Mouse (Mus musculus): ENCODE measurements around the gene Nsl1.
A peak's percentile ranks its signal among the peaks of the same experiment; 100 is the strongest.

Gene Nsl1

DNA sequence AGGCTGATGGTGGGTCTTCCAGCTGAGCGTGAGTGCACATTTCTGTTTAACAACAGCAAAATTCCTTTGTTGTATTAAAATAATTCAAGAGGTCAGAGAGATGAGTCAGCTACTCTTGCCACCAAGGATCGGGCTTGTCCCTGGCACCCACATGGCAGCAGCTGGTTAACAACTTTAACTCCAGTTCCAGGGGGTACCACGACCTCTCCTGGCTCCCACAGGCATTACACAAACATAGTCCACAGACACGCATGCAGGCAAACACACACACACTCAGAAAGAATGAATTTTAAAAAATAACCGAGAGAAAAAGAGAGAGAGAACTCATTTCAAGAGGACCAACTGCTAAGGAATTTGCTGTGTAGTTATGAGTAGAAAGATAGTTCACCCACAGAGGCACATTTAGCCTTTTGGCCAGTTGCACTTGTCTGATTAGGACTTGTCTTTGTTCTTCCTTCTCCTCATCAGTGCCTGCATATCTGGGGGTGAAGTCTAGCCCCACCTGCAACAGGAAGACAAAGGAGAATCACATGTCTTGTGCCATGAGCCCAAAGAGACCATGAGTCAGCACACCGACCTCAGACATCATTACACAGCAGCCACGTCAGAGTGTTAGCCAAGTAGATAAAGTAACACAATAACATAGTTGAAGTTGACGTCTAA is 7.8 kb upstream of the Nsl1 start:
- no peak for DNase-seq

DNA sequence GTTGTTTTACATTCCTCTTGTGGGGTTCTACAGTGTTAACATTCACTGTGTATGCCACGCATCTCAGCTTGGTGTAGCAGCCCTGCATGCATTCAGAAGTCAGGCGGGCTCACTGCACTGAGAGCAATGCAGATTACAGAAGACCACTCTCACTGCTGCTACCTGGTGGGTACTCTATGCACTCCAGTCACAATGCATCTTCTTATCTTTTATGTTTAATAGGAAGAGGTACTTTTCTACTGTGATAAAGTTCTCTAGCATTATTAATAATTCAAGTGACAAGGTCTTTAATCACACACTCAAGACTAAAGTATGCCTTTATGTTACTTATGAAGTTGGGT is 7.3 kb upstream of the Nsl1 start:
- no peak for DNase-seq

DNA sequence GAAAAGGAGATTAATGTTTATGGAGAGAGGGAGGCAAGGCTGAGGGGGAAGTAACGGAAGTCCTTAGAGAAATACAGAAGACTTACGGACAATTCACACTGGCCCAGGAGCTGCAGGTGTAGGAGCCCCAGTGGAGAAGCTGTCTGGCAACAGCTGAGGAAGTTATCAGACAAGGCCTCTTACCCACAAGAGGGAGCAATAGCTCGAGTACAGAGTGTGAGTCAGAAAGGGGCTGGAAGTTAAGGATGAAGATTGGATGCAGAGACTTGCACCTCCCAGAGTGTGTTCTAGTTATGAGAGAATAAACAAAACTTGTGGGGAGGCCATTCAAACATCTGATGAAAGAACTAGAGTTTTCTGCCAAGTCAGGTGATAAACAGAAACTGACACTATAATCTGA is 5.4 kb upstream of the Nsl1 start:
- no peak for DNase-seq

DNA sequence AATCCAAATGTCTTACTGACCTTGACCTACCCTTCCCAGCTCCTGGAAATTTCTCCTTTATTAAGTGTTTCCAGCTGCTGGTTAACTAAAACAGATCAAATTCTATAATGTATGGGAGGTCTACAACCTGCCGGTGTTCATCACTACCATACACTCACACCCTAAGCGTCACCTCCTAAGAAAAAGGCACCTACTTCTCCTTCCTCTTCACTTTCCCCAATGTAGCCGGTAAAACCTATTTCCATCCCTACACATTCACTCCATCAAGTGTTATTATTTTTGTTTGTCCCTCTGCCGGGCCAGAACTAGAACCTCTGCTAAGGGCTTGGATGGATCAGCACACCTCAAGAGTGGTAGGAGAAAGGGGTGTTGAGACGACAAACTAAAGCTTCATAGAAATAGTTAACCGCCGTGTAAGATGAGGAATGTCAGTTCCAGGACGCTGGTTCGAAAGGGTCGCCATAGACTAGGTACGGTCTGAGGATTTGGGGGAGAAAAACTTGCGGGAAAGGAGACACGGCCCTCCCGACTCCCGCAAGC is 501 bp upstream of the Nsl1 start:
- DNase-seq = no peak

DNA sequence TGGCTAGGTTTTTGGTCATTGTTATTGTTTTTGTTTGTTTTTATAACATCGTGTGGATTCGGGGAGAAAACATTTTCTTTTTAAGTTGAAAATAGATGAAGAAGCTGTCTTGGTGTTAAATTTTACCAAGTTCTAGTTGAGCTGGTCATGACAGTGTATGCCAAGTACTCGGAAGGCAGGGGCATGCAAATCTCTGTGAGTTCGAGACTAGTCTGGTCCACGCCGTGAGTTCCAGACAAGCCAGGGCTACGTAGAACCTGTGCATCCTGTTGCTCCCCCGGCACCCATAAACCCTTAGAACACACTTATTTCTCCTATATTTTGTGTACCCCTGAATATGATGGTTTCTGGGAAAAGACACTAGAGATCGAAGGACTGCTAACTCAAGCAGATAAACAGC is 888 bp downstream of the Nsl1 start:
- DNase-seq = no peak

DNA sequence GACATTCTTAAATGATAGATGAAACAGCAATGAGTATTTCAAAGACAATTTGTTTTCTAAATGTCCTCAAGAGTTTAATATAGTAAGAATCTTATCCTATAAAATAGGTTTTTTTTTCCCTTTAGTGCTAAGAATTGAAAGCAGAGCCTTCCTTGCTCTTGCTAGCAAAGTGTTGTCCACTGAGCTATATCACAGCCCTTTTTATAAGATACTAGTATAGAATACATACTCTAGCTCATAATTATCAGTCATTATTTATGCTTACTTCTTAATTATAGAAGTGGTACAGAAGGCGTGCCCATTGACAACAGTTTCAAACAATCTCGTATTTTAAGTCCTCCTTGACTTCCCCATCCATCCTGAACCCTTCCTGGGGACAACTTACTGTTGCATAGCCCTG is 1.7 kb downstream of the Nsl1 start:
- DNase-seq = no peak

DNA sequence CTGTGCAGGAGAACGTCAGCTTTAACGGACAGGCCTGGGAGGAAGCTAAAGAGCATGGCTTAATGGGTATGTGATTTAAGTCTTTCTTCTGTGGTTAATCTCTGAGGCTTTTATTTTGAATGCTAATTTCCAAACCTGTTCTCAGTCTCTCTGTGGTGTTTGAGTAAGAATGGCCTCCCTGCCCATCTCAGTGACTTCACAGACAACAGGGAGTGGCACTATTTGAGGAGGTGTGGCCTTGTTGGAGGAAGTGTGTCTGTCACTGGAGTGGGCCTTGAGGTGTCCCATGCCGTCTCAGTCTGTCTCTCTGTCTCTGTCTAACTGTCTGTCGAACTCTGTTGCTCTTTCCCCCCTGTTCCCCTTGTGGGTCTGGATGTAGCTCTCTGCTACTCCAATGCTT is 2.4 kb downstream of the Nsl1 start:
- DNase-seq = no peak

DNA sequence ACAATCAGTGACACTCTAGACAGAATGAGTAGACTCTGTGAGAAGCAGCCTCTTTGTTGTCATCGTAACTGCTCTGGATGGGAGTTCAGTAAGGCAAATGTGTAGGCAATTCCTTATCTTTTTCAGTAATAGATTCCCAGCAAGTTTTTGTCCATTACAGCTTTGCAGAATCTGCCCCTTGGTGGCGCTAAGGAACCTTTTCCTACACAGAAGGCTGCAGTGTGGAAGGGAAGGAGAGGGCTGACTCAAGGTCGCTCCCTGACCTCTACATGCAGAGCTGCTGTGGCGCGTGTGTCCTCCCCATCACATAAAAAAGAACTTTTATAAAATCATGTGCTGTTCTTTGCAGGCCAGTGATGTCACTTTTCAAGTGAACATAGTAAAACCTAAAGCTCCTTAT is 5.6 kb downstream of the Nsl1 start:
- no peak for DNase-seq

DNA sequence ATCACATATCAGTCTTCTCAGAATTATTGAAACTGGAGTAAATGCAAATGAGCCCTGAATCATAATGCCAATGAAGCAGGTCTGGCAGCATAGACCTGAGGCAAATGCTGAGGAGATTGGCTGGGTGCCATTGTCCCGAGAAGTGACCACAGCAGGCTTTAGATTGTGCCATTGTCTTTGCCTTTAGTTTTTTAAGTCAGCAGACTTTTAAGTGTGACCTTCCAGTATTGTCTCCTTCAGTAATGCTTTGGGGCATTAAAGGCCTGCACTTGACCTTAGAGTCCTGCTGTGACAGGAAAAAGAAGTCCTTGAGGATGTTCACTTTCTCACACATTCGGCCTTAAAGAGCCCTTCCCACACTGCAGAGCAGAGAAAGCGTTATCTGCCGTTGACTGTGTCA is 7.4 kb downstream of the Nsl1 start:
- DNase-seq = no peak

DNA sequence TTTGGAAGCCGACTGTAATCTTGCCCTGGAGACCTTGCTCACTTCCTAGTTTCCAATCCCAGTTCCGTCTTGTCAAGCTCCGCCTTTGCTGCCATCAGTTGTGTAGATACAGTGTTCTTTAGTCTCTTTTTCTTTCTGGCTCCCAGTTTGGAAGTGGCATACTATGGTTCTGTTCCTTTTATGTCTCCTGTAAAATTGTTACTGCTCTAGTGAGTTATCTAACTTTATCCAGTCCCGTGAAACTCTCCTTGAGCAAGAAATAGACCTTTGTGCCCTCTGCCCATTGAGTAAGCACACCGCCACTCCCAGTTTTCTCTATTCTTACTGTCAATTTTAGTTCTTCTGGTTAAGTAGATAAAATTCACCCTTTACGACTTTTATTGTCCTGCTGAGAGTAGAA is 8.8 kb downstream of the Nsl1 start:
- DNase-seq = no peak

DNA sequence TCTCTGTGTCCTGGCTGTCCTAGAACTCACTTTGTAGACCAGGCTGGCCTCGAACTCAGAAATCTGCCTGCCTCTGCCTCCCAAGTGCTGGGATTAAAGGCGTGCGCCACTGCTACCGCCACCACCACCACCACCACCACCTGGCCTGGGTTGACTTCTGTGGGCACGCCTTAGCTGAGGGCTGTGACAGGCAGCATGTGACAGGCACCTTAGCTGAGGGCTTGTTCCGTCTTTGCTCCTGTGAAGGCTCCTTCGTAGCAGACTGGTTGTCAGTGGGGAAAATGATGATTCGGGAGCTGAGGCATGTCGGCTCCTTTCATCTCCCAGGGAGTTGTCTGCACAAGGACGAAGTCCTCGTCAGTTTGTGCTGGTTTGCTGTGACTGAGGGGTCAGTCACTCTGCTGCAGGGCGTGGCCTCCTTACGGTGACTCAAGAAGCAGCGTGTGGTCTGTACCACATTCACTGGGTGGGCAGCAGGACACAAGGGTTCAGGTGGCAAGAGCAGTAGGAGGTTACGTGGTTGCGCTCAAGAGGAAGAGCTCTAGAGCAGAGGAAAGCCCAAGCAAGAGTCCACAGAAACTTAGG is 9.6 kb downstream of the Nsl1 start:
- DNase-seq = no peak

DNA sequence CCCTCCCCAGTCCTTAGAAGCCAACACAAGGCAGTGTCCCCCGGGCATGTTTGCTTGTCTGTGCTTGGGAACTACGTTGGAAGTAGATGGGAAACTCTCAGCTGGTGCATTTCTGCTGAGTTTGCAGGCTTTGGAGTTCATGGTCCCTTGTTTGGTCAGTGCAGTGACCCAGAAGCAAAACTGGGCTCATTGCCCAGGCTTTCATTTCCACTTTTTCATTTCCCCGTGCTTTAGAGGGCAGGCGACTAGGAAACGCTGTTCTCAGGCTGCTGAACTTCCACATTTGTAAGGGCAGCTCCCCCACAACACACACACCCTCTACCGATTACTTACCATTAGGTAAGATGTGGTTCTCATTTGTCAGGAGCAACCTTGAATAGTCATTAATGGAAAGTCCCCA is 10.2 kb downstream of the Nsl1 start:
- DNase-seq = peak; percentile 98

DNA sequence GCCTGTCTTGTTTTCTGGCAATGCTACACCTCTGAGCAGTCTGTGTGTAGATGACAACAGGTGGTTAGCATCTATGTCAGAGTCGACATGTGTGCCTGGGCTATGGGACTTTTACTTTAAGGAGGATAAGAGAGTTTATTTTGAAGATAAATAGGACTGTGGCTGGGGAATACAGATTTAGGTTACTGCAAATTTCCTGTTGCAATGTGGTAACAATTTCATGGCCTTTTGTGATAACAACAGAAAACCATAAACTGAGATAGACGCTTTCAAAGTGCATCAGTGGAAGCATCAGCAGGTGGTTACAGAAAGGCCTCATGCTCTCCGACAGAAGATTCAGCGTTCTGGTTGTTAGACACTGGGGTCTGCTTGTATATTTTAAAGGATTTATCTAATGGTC is 10.7 kb downstream of the Nsl1 start:
- DNase-seq = no peak

DNA sequence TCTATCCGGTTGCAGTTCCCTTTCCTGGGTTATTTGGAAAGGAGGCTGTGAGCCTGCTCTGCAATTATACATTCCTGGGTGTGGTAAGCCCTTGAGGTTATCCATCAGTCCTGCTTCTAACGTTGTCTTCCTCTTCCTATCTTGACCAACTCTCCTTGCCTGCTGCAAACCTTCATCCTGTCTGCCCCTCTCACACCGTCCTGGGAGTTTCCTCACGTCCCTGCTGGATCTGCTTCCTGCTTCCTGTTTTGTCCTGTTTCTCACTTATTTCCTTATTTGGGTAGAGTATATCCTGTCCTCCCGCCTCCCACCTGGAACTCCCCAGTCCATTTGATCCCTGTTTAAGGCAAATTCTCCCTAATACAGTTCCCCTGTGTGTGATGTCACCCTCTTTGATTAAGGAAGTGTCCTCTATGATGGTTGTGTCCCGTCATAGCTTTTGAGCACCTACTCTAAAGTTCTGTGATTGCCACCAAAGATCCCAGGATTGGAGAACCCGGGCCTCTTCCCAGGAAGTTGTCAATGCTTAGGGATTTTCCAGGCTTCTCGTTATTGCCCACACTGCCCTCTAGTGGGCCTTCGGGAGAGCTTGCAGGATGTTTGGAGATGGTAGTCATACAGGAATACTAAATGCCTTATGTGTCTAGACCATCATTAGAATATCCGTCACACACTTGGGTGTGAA is 12.5 kb downstream of the Nsl1 start:
- DNase-seq = peak; percentile 97

DNA sequence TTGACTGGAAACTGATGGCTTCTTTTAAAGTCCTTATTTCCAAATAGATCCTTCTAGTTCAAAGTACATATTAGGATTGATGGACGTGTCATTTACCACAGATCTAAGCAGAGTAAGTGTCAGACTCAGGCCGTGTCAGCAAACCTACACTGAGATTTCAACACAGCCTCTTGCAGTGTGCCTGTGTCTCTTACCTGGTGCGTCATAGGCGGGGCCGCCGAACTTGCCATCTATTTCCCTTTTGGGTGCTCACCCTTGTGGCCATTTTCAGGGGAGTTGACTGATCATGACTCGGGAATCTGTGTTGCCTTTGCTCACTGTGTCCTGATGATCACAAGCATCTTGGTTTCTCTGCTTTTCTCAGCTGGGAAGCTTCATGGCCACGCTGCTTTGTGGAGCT is 20.4 kb downstream of the Nsl1 start:
- DNase-seq = no peak

DNA sequence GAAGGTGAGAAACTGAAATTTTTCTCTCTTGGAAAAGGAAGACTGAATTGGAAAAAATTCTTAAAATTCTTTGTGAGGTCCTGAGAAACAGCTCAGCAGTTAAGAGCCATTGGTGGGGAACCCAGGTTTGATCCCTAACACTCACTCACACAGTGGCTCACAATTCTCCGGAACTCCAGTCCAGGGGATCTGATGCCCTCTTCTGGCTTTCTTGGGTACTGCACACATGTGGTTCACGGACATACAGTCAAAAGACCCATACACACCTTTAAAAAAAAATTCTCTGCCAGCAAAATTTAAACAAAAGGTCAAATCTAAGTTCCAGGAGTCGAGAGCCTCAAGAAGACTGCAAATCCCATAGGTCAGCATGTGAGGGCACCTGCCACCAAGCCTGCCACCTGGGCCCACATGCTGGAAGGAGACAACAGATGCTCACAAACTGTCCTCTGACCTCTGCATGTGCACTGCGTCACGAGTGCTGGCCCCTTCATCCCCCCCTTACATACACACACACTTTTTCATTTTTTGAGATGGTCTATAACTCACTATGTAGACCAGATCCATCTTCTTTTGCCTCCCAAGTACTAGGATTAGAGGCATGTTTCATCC is 22.2 kb downstream of the Nsl1 start:
- no peak for DNase-seq

DNA sequence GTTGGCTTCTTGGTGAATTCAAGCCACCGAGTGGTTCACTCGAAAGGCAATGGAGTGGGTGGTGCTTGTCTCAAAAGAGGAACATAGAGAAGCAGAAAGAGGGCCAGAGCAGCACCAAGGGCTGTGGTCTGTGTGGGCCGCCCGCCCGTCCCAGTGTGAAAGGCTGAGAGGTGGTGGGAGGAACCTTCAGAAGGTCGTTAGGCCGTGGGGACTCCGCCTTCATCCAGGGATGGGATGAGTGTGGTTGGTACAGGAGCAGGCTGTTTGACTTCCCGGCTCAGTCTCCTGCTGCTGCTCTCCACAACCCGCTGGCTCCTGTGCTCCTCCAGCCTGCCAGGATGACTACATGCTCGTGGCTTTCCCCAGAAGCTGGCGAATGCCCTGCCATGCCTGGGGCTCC is 22.8 kb downstream of the Nsl1 start:
- peak; percentile 94 for DNase-seq

DNA sequence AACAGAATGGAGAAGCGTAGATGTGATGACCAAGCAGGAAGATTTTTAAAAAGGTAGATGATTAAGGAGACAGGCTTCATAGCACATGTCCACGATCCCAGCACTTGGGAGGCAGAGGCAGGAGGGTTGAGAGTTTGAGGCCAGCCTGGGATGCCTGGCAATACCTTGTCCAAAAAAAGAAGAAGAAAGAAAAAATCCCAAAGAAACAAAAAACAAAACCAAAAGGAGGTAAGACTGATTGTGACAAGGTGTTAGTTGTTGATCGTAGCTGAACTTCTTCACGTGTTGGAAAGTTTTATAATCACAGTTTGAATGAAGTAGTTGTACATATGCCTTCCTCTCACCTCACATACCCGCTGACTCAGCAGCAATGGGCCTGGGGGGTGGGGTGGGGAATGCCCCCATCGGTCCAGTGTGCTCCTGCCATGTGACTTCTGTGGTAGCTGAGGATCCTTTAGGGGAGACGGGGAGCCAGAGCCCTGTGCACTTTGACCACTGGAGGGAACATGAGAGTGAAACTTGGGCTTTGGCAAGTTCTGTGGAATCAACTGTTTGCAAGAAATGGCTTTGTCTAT is 23.6 kb downstream of the Nsl1 start:
- no peak for DNase-seq

DNA sequence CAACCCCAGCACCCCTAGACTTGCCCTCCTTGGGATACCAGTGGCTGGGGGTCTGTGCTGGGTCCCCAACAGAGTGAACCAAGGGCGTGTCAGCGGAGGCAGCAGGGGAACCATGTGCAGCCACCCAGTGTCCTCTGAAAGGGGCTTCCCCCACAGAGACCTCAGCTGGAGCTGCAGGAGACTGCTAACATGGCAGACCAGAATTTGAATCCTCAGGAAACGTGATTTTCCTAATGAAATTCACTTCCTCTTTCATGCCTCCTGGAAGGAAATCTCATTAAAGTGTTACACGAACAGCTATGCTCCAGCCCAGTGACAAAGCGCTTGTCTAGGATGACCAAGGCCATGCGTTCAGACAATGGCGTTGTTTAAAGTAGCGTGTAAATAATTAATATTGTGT is 24.1 kb downstream of the Nsl1 start:
- no peak for DNase-seq

DNA sequence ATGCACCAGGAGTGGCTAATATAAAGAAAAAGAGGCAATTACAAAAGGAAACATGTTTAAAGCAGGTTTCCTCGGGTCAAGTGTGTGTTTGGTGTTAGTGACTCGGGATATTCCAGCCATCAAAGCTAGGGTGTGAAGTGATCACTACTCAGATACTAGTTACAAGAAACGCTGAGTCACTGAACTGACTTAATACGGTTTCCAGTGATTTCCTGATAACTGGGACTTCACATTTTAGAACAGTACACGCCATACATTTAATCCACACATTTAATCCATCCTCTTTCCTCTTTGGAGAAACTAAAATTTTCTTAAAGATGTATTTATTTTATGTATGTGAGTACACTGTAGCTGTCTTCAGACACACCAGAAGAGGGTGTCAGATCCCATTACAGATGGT is 25.1 kb downstream of the Nsl1 start:
- no peak for DNase-seq

DNA sequence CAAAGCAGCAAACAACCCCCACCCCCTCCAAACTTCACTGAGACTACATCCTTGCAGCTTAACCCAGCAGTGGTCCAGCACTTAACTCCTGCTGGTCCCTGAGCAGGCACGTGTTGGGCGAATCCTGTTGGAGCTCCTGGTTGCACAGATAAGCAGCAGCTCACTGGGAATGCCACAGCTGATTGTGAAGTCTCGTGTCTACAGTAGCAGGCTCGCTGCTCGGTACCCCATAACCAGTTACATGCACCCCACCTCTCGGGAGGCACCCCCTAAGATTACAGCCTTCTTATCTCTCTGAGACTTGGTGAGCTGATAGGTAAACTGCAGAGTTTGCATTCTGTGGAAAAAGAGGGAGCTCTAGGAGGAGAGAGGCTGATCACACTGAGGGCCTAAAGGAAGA is 26.5 kb downstream of the Nsl1 start:
- DNase-seq = no peak

DNA sequence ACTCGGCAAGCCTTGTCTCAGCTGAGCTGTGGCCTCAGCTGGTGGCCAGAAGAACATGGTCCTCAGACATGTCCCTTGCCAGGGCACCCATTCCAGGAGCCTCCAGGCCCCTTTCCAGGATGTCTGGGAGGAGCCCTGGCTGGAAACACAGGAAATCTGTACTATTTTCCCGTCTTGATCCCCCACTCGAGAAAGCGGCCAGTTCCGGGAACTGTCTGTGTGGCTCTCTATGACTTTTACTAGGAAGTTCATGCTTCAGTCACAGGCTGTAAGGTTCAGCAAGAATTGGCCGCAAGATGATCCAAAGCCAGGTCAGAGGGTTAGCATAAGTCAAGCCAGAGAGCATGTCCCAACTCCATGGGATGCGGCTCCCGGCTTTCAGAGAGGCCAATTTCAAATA is 29.2 kb downstream of the Nsl1 start:
- peak; percentile 91 for DNase-seq

DNA sequence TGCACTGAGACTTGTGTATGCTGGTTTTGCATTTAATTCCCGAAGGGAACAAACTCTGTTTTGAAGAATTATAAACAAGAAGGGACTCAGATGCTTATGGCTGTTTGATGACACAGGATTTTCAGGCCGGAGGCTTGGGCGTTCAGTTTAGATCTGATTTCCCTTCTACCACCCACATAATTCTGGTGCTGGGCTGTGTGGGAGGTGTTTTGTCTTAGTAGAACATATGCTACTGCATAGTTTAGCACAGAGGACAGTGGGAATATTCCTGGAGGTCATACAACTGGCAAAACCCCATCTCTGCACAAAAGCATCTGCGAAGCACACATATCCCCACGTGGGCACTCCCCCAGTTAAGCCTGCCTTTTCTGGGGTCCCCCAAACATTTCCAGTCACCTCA is 30.8 kb downstream of the Nsl1 start:
- DNase-seq = no peak

DNA sequence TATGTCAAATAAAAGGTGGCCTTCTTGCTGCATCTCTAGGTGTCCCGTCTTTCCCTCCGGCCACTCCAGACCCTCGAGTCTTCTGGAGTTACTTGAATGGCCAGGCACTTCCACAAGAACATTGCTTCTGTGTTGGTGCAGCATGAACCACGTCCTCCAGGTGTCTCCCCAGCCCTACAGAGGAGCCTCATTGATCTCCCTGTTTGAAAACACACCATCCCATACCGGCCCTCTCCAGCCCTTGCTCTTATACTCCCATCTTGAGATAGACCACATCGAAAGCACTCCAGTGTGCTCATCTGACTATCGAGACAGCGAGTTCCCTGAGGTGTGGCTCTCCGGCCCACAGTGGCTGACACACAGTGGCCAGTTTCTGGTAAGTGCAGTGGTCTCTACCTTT is 32.2 kb downstream of the Nsl1 start:
- DNase-seq = no peak

Data from heart, adult 11 months (tissue).